Mouse (Mus musculus) liver, postnatal 0 days (tissue): Measurements from ENCODE around the gene Hs3st6. TPM values are rescaled to one million over a fixed set of nuclear protein-coding genes. Genes with fewer than 3 reads are reported as not detected.

Experiments used
- ATAC-seq: fragments of 200-750 bp; cut with Nextera tagmentation; 2 replicates; pipeline ENCODE4 v1.8.0; 2017; ENCODE audit warnings: mild to moderate bottlenecking, moderate library complexity
- DNase-seq: peaks from one replicate; pipeline ENCODE4 v3.0.0-alpha.2; 2016
- H3K27ac ChIP-seq: fragments of 300-500 bp; sonication (generic); 2 replicates; pipeline ENCODE4 v1.5.1; 2014; ENCODE audit warnings: antibody characterized with exemption, moderate library complexity, mild to moderate bottlenecking, low read depth
- H3K27me3 ChIP-seq: fragments of 300-500 bp; sonication (generic); 2 replicates; pipeline ENCODE4 v1.6.1; 2014; ENCODE audit warnings: low read length, control low read depth, mixed read lengths; ENCODE audit not compliant: insufficient read depth
- H3K36me3 ChIP-seq: fragments of 300-500 bp; sonication (generic); replicated peaks from 2 replicates; pipeline ENCODE4 v1.6.1; 2014; ENCODE audit warnings: mild to moderate bottlenecking, control low read depth, low read length, moderate library complexity, mixed read lengths; ENCODE audit not compliant: insufficient read depth
- H3K4me1 ChIP-seq: fragments of 300-500 bp; sonication (generic); 2 replicates; pipeline ENCODE4 v1.6.1; 2014; ENCODE audit warnings: antibody characterized with exemption, mild to moderate bottlenecking, control low read depth; ENCODE audit not compliant: insufficient read depth
- H3K4me2 ChIP-seq: fragments of 300-500 bp; sonication (generic); 2 replicates; pipeline ENCODE4 v1.6.1; 2014; ENCODE audit warnings: low read depth, mild to moderate bottlenecking, low read length, moderate library complexity, mixed read lengths
- H3K4me3 ChIP-seq: fragments of 300-500 bp; sonication (generic); 2 replicates; pipeline ENCODE4 v1.5.1; 2014; ENCODE audit warnings: low read depth, low read length
- H3K9ac ChIP-seq: fragments of 300-500 bp; sonication (generic); replicated peaks from 2 replicates; pipeline ENCODE4 v1.6.1; 2014; ENCODE audit warnings: mild to moderate bottlenecking, moderate library complexity
- H3K9me3 ChIP-seq: fragments of 300-500 bp; sonication (generic); 2 replicates; pipeline ENCODE4 v1.6.1; 2016; ENCODE audit warnings: mild to moderate bottlenecking, control low read depth, low read length, mixed read lengths
- CTCF ChIP-seq: sonication (generic); IDR thresholded peaks from 2 replicates; pipeline ENCODE4 v1.5.1; 2016; ENCODE audit warnings: antibody characterized with exemption, low read depth
- EP300 ChIP-seq: IDR thresholded peaks from 2 replicates; pipeline ENCODE4 v1.6.1; 2016; ENCODE audit warnings: antibody characterized with exemption, low read depth, mild to moderate bottlenecking
- whole genome bisulfite sequencing: fragments of 180-500 bp; shearing (Covaris S2); extraction: QIAGEN DNeasy Blood & Tissue Kit; methylation state at CpG from one replicate; pipeline ENCODE4 v1.1.7; 2014; ENCODE audit not compliant: insufficient replicate concordance; 5-methylcytosine and 5-hydroxymethylcytosine counted together
- polyA plus RNA-seq: library from polyadenylated mRNA; unstranded; fragments of >200 nt; fragmentation: Nextera tagmentation; extraction: Ambion mirVana; gene quantifications from 2 replicates; pipeline ENCODE4 v1.2.1, GENCODE M21; 2015

The Hs3st6 gene
- polyA plus RNA-seq, 1 experiment from 2014 or later: 0.20 TPM

DNA sequence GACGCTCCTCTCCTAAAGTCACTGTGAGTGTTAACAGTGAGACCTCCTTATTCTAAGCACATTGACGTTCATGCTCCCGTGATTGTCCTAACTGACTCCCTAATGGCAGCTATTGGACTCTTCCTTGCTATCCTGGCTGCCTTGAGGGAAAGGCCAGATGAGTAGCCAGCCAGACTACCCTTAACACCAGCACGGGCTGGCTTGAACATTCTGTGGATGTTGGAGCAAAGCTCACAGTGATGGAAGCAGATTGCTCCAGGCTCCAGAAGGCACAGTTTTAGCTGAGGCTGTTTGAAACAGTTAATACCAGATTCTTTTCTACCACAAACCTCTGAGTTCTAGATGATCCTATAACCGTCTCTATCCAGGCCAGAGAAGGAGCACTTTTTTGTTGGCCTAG, 8.9 kb upstream of the Hs3st6 start:
- 70% methylated on average over 5 of the region's 5 CpGs for WGBS

GRCm38 (mm10) chr17:24744381-24744780, 8.4 kb upstream of the Hs3st6 start:
- DNase-seq: no peak
- Histone ChIP-seq H3K27ac (no peak overlapping the region), H3K4me2 (no peak overlapping the region), H3K27me3 (no peaks in the 10 kb centered on the region), H3K4me1 (peaks cover 14% of the 10 kb centered on the region), H3K4me3 (no peak overlapping the region), H3K9me3 (no peaks in the 10 kb centered on the region), H3K9ac (no peak overlapping the region), H3K36me3 (peaks cover 28% of the 10 kb centered on the region)
- TF ChIP-seq CTCF (no peak), EP300 (no peak)
- ATAC-seq: no peak
- WGBS: 72% methylated on average over 3 of the region's 3 CpGs

More for the DNA sequence above, 8.9 kb upstream of the Hs3st6 start:
- H3K4me2 ChIP-seq: no peak overlapping the region
- peaks cover 19% of the 10 kb centered on the region for H3K4me1 ChIP-seq
- no peak overlapping the region for H3K9ac ChIP-seq
- H3K27me3 ChIP-seq: no peaks in the 10 kb centered on the region
- DNase-seq (no peak), ATAC-seq (no peak)
- TF ChIP-seq EP300 (no peak), CTCF (no peak)
- peaks cover 31% of the 10 kb centered on the region for H3K36me3 ChIP-seq
- H3K27ac ChIP-seq: 0 out of 2 replicates have a peak overlapping the region, but pooled peaks have one; percentile 86
- H3K4me3 ChIP-seq: no peak overlapping the region
- H3K9me3 ChIP-seq: no peaks in the 10 kb centered on the region

DNA sequence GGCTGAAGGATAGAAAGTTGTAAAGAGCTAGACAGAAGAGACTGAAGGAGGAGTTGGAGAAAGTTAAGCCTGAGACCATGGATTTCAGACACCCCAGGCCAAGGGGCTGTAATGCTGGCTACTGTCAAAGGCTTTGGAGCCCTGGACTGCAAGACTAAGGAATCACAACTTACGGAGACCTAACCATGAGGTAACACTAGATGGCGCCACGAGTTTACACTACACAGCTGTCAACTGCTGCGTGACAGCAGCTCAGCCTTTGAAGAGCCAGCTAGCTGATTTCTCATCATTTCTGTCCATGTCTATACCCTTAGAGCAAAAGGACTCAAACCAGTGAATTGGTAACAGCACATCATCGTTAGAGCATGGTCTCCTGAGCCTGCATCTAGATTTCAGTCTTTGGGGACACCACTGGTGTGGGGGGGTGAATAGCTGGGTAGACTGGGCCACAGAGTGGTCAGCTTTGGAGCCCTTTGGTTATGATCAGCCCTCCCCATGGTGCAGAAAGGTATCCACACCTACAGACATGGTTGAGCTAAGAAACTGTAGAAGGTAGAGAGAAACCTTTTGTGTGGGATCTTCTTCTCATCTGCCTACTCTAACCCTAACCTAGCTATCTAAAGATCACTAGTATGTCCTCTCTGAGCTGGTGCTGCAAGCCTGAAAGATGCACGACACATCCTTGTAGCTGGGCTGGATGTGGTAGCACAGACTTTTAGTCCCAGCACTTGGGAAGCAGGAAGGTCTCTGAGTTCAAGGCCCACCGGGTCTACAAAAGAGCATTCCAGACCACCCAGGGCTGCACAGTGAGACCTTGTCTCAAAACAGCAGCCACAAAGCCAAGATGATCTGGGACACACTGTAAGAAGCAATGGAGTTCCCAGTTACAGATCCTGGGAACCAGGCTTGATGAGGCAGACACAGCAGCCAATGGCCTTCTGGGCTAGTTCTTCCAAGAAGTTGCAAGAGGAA, 7.0 kb upstream of the Hs3st6 start:
- Histone ChIP-seq H3K27me3 (peaks cover 6% of the 10 kb centered on the region), H3K27ac (no peak overlapping the region)
- peak; percentile 51 for ATAC-seq

DNA sequence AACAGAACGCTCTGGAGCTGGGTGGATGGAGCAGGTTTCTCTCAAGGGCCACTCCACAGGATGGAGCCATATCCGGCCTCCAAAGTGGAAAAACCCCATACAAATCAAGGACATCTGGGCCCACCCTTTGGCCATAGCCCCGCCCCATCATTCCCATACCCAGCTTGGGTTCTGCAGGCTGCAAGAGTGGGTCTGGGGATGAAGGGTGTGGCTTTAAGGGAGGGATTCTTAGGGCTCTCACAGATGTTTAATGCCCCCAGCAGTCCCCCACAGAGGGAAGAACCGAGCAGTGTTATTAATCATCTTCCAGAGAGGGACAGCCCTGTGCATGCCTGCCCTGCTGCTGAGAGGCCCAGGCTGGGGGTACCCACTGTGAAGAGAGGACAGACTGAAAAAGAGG, 5.8 kb upstream of the Hs3st6 start:
- WGBS: 52% methylated on average over 4 of the region's 4 CpGs
- H3K4me3 ChIP-seq: no peak overlapping the region
- H3K27me3 ChIP-seq: peaks cover 17% of the 10 kb centered on the region
- peaks cover 7% of the 10 kb centered on the region for H3K4me1 ChIP-seq
- H3K27ac ChIP-seq: no peak overlapping the region
- peaks cover 7% of the 10 kb centered on the region for H3K36me3 ChIP-seq
- no peak overlapping the region for H3K4me2 ChIP-seq
- DNase-seq (no peak), ATAC-seq (no peak)
- TF ChIP-seq EP300: no peak
- no peaks in the 10 kb centered on the region for H3K9me3 ChIP-seq
- H3K9ac ChIP-seq: no peak overlapping the region

More for the DNA sequence above, 7.0 kb upstream of the Hs3st6 start:
- no peaks in the 10 kb centered on the region for H3K9me3 ChIP-seq
- peak; percentile 96 for TF ChIP-seq CTCF
- no peak for TF ChIP-seq EP300
- H3K9ac ChIP-seq: no peak overlapping the region
- WGBS: 25% methylated on average over 7 of the region's 7 CpGs
- H3K4me3 ChIP-seq: no peak overlapping the region
- DNase-seq: peak; percentile 86
- peaks cover 10% of the 10 kb centered on the region for H3K4me1 ChIP-seq
- H3K4me2 ChIP-seq: no peak overlapping the region
- H3K36me3 ChIP-seq: peaks cover 15% of the 10 kb centered on the region

- Histone ChIP-seq H3K27me3 (peaks cover 58% of the 10 kb centered on the region), H3K4me2 (no peak overlapping the region)
- TF ChIP-seq EP300 (no peak), CTCF (no peak)
These were observed 1.3 kb upstream of the Hs3st6 start for GRCm38 (mm10) chr17:24751528-24751927.

GRCm38 (mm10) chr17:24757394-24757793, 4.6 kb downstream of the Hs3st6 start:
- 88% methylated on average over 1 of the region's 1 CpGs for WGBS
- peaks cover 37% of the 10 kb centered on the region for H3K27me3 ChIP-seq
- H3K9ac ChIP-seq: no peak overlapping the region
- H3K4me3 ChIP-seq: no peak overlapping the region
- H3K4me1 ChIP-seq: peaks cover 11% of the 10 kb centered on the region
- DNase-seq (no peak), ATAC-seq (no peak)
- no peaks in the 10 kb centered on the region for H3K9me3 ChIP-seq
- TF ChIP-seq CTCF (no peak), EP300 (no peak)
- H3K27ac ChIP-seq: no peak overlapping the region
- no peaks in the 10 kb centered on the region for H3K36me3 ChIP-seq
- H3K4me2 ChIP-seq: no peak overlapping the region

More at GRCm38 (mm10) chr17:24751528-24751927, 1.3 kb upstream of the Hs3st6 start:
- Histone ChIP-seq H3K4me1 (peaks cover 14% of the 10 kb centered on the region), H3K9ac (no peak overlapping the region), H3K36me3 (no peaks in the 10 kb centered on the region), H3K9me3 (no peaks in the 10 kb centered on the region), H3K27ac (no peak overlapping the region), H3K4me3 (no peak overlapping the region)
- no peak for ATAC-seq
- no peak for DNase-seq
- 22% methylated on average over 4 of the region's 4 CpGs for WGBS
